In the genomic region with DNA sequence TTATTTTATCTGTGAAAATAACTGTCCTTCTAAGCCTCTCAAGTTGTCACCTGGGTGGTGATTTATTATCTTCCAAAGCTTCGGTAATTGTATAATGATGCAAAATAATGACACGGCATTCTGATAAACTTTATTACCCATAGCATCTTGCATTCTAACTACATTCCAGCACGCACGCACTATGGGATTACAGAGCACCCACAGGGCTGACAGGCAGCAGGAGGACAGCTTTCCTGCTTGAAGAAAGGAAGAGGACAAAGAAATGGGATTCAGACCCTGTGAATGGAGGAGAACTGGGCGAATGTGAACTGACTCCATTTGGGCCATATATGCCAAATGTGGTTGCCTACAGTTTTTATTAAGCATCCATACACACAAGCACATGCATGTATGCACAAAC, we compare ENCODE assay signal across 16 mouse cellular contexts.
"Had no signal": no experiment of that assay in that cellular context is flagged by ENCODE, and none has a peak within 500 bp of the region (broad histone marks: within the 10 kb centered on the region; RNA-seq: fewer than 3 reads in every experiment).

No protein-coding gene starts in this region.

- H3K4me1 ChIP-seq: neural tube, embryonic 12.5 days; neural tube, embryonic 13.5 days; stomach, embryonic 15.5 days had no signal

- H3K36me3 ChIP-seq: neural tube, embryonic 12.5 days; neural tube, embryonic 13.5 days; stomach, embryonic 15.5 days had no signal

- H3K9ac ChIP-seq: neural tube, embryonic 12.5 days; neural tube, embryonic 13.5 days; stomach, embryonic 15.5 days had no signal

- H3K9me3 ChIP-seq: neural tube, embryonic 12.5 days; neural tube, embryonic 13.5 days; stomach, embryonic 15.5 days had no signal

- H3K4me2 ChIP-seq: neural tube, embryonic 12.5 days; neural tube, embryonic 13.5 days; stomach, embryonic 15.5 days had no signal

- H3K27ac ChIP-seq: neural tube, embryonic 12.5 days; neural tube, embryonic 13.5 days; stomach, embryonic 15.5 days; stomach, postnatal 0 days had no signal

- DNase-seq: retina, postnatal 1 day; right cerebral cortex, adult 18-20 months; right cerebral cortex, postnatal 14 days; right cerebral cortex, postnatal 25 days; right cerebral cortex, postnatal 4 days; spleen, adult 18-20 months; thymus, adult 18-20 months; thymus, adult 2 months; thymus, postnatal 14 days; thymus, postnatal 25 days; thymus, postnatal 36 days; thymus, postnatal 4 days had no signal

- H3K27me3 ChIP-seq: neural tube, embryonic 12.5 days; neural tube, embryonic 13.5 days; stomach, embryonic 15.5 days had no signal

- H3K4me3 ChIP-seq: neural tube, embryonic 12.5 days; neural tube, embryonic 13.5 days; stomach, embryonic 15.5 days had no signal
